Mouse (Mus musculus) common myeloid progenitor, adult 5-6 weeks (primary cell): ENCODE results near the gene Tmem144. TPM values are rescaled to one million over a fixed set of nuclear protein-coding genes. Genes with fewer than 3 reads are reported as not detected.

Experiments used
- ATAC-seq: replicated peaks from 2 replicates; pipeline ENCODE4 v1.8.0; 2016; ENCODE audit warnings: low read depth, mild to moderate bottlenecking, moderate TSS enrichment, inconsistent platforms; ENCODE audit not compliant: poor library complexity, severe bottlenecking
- total RNA-seq: library from RNA; stranded (forward); fragments of 200-1000, 187-1606 nt; gene quantifications from 2 replicates; pipeline ENCODE4 v1.2.3, GENCODE M21; 2017

Tmem144 gene
- 1.1 and 7.4 TPM in 2 replicates for total RNA-seq

DNA sequence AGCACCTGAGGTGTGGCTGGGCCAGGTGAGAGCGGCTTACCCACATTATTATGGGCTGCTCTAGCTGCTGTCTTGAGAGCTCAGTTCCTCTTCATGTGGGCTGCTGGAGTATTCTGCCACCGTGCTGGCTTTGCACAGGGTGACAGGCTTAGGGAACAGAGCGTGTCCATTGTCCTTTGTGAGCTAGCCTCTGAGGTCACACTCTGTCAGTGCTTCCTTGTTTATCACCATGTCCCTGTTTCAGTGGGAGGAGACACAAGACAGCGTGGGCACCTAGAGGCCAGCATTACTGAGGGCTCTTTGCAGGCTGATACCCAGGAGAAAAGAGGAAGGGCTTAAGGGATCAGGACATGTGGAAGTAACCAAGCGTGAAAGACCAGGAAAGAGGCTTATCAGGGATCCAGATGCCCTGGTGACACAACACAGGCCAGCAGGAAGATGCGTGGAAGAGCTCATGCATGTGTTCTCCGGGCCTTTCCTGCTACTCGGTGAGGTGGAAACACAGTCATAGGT, at the start of gene Tmem144:
TSS of gene Tmem144 (minus strand) at position 120 of the 513 bp plus-strand sequence.
- peak; percentile 76 for ATAC-seq

DNA sequence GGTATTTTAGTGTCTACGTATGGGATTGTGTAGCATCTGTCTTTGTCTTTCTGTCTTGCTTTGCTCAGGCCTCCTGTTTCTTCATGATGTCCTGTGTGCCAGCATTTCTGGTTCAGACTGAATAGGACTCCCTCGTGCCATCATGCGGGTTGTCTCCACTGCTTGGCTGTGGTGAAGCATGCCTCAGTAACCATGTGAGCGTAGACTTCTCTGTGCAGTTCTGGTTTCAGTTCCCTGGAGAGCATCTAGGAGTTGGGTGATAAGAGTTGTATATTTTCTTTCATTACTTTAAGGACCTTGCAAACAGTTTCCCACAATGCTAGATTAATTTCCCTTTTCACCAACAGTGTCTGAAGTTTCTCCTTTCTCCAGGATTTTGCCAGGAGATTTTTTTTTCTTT, 49.2 kb upstream of the Tmem144 start:
- peak; percentile 82 for ATAC-seq

DNA sequence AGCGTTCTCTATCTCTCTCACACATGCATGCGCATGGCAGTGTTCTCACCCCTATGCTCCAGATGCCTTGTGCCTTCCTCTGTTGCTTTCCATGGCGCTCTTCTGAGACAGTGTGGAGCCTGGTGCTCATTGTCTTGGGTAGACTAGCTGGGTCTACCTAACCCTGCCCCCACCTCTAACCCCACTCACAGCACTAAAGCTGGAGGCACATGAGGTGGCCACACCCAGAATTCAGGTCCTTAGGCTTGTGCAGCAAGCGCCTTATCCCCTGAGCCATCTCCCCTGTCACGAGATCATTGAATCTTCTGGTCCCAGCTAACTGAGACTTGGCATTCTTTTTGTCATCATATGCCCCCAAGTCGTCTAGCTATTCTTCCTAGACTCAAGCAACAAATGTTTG, 48.7 kb upstream of the Tmem144 start:
- ATAC-seq, result no peak

DNA sequence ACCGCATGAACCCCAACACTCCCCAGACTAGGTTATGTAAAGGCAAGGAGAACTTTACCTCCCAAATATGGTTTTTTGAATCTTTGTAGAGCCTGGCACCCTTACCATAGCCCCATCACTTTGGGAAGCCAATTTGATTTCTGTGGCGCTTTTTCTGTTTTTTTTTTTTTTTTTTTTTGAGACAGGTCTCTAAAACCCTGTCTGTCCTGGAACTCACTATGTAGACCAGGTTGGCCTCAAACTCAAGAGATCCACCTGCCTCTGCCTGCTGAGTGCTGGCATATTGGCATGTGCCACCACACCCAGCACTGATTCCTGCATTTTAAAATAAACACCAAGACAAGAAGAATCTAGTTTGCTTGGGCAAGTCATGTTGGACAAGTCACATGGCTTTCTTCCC, 47.9 kb upstream of the Tmem144 start:
- no peak for ATAC-seq

DNA sequence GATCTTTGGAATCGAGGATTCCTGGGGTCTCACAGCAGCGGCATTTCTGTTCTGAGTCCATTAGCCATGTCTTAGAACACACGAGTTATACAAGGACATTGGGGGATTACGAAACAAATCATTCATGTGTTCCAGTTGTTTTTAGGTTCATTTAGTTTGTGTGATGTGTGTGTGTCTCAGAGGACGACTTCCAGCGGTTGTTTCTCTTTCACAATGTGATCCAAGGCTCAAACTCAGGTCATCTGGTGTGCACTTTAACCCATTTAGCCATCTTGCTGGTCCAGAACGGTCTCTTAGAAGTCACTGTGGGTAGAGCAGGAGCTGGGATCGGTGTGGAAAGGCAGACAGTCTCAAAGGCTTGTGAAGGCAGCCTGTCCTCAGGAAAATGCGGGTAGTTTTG, 47.3 kb upstream of the Tmem144 start:
- ATAC-seq, result no peak

DNA sequence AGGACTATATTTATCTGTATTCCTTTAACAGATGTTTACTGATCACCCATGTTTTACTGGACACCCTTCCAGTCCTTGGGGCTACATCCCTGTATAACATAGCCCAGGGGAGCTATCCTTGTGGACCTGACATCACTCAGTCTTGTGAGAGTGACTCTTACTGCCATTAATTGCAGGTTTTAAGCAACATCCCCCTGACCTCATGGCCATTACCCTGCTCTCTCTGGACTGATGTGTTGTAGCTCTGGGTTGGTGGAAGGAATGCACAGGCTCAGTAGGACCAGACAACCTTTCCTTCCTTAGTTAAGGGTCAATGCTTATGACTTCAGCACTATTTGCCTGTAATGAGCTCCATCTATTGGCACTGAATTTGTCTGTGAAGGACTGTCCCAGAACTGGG, 45.9 kb upstream of the Tmem144 start:
- no peak for ATAC-seq

DNA sequence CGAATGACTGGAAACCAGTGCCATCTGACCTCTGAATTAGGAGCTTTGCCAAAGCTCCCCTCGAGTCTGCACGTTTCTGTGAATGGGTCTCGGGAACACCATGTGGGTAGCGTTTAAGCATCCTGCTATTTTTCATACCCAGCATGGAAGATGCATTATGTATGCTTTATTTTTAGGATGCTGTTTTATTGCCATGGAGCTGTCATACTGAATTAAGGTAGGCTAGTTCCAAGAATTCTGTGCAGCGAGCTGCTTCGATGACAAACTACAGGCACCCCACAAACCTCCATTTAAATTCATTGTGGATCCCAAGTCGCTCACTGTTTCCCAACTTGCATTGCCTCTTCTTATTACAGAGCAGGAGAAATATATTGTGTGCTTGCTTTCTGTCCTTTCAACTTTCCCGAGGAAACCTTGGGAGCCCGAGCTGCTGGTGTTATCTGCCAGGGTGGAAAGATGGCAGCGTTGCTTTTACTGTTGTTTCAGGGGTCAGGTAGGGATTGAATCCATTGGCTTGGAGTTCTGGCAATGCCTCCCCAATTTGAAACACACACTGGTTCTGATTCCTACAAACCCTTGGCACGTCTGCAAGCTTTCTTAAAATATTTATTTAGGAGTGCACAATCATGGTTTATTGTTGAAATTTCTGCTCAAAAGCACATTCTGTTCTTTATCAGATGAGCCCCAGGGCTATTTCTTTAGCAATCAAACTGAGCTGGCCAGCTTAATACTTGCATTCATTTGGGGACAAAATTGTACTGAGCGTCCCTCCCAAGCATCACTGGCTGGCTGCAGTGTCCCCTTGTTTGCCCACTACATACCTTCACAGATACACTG, 45.2 kb upstream of the Tmem144 start:
- no peak for ATAC-seq

DNA sequence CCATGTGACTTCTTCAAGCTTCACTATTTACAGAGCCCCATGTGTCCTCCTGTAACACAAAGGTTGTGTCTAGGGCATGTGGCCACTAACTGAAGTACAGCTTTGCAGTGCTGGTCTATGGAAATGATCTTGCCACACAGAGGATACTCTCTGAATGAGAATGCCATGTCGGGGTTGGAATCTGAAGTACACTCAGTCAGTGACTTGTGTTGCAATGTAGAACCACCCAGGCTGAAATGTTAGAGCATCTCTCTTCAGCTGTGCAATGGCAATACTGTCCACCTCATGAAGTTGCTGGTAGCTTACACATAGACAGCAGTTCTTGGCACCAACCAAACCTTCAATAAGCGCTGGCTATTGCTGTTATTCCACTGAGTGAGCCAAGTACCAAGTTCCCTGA, 35.4 kb upstream of the Tmem144 start:
- no peak for ATAC-seq

DNA sequence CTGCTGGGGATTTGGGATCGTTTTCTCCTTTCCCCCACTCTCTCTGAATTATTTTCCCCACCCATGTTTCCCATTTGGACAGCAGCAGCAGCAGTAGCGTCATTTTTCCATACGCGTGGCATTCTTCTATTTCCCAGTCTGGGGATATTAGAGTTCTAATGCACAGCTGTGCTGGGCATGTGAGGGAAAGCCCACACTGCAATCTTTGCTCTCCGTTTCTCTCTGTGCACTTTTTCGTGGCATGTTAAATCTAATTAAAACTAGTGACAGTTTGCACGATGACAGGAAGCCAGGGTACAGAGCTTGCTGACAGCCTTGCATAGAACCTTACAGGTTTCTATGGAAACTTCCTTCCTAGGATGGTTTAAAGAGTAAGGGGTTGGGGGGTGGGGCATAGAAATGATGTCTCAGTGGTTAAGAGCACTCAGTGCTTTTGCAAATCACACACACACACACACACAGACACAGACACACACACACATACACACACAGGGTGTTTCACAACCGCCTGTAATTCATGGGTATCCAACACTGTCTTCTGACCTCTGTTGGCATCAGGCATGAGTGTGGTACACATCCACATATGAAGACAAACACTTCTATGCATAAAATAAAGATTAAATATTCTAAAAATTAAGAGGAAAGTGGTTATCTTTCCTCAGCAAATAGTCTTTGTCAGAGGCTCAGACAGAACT, 34.7 kb upstream of the Tmem144 start:
- no peak for ATAC-seq

DNA sequence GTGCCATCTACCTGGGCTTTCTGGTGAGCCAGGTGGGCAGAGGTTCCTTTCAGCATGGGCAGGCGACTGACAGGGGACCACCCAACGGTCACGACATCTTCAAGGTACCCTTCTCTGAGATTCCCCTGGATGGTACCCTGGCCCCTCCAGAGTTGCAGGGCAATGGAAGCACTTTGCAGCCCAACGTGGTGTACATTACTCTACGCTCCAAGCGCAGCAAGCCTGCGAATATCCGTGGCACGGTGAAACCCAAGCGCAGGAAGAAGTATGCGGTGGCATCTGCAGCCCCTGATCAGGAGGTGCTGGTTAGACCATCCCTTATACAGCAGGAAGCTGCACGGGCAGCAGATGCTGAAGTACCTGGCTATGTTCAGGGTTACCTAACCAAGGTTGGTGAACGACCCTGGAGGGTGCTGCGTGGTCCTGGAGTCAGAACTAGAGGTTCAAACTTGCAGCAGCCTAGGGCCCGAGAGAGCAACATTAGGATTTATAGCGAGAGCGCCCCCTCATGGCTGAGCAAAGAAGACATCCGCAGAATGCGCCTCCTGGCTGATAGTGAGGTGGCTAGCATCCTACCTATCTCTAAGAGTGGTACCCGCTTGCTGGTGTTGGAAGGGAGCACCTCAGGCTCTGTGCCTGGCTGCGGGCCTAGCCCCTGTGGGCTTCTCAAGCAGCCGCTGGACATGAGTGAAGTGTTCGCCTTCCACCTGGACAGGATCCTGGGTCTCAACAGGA, 34.0 kb upstream of the Tmem144 start:
- peak; percentile 34; the same call in 1 of the 2 replicates for ATAC-seq

DNA sequence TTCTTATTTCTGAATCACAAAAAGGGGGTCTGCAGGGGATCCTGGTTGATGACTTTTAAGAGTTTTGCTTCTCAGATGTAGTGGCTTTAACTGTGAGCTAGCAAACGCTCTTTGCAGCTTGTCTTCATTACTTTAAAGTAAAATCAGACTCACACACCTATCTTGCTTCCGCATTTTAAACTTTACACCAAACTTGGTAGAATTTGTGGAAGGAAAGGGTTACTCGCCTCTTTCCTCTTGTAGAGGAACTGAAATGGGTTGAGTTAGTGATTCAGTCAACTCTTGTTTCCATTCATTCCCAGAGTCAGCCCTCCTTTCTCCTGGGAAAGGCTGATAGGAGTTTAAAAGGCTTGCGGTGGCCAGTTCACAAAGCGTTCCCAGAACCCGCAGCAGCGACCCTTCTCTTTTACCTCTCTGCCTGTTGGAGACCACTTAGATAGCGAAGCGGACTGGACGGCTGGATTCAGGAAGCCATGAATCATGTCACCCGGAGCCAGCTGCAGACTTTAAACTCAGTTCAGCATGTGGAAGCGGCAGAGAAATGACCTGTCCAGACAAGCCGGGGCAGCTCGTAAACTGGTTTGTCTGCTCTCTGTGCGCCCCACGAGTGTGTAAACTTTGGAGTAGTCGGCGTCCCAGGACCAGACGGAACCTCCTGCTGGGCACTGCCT, 33.2 kb upstream of the Tmem144 start:
- ATAC-seq, result peak; percentile 52

DNA sequence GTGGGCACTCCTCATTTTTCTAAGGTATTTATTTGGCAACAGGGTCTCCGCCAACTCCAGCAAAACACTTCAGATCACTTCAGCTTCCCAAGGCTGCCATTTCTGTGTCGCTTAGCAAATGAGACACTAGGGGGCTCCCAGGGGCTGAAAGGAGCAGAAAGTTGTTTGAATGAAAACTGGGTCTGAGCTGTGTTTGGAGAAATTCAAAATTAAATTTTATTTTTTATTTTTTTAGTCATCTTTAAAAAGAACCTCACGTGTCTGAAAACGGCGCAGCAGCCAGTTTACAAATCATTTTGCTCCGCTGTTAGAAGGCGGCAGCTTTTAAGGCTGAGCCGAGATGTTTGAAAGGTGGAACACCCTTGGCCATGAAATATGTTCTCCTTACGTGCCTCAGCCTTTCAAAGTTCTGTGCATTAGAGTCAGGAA, 32.2 kb upstream of the Tmem144 start:
- peak; percentile 57 for ATAC-seq

DNA sequence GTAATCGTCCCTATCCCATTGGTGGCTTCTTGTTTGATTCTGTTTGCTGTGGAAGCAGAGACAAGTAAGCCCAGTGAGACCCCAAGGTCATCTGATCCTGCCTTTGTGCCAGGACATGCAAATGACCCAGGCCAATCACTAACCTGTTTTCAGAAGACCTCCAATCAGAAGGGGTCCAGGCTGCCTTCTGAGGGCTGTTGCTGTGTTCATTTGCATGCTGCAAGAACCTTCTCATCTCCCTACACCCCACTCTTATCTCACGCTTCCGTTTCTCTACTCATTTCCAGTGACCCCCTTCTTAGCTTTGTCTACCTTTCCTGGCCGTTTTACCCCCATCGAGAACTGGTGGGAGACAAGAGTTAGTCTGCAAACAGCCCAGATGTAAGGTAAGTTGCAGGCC, 31.7 kb upstream of the Tmem144 start, which contains the start of gene Fam198b:
TSS of gene Fam198b (plus strand) at position 229 of the 400 bp plus-strand sequence.
- no peak for ATAC-seq

DNA sequence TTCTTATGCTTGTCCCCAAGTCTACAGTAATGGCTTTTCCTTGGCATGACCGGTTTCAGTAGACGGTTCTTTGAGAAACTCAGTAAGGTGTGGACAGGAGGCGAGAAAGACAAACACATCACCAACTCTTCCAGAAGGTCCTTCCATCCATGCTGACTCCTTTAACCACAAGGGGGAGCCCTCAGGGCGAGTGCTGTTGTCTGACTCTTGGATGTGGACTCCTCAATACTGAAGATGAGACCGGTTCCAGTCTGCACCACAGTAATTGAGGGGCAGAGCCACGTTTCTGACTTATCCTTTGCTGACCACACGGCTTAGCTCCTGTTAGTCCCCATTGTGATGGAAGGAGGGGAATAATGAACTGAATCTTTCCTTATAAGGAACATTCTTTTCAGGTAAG, 30.5 kb upstream of the Tmem144 start:
- peak; percentile 53; the same call in 1 of the 2 replicates for ATAC-seq

DNA sequence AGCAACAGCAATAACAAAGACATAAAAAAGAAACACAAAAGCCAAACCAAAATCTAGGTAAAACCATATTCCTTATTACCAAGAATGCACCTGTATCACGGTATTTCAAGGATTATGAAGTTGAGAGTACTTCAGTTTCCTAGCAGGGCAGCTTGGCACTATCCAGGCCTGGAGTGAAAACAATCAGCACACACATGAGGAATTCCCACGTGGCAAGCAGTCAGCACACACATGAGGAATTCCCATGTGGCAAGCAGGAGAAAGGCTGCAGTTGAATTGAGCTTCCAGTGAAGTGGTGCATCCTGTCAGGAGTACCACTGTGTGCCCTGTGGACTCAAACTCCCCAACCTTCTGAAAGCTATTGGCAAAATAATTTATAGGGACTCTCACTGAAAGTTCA, 29.1 kb upstream of the Tmem144 start:
- ATAC-seq, result no peak

DNA sequence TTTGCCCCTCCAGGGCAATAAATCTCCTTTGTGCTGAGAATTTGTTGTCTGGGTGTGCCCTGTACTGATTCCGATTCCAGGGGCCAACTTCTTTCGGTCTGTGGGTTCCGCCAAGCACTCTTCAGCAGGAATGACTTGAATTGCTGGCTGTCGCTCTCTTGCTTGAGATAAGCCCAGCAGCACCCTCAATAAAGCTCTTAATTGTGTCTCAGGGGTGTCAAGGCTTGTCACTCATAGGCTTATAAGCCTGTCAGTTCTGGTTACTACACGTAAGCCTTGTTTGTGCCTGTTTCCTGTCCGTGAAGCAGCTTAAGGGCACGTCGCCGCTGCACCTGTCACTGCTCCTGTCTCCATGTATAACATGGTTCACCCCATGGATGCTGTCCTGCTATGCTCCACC, 26.7 kb upstream of the Tmem144 start:
- no peak for ATAC-seq

DNA sequence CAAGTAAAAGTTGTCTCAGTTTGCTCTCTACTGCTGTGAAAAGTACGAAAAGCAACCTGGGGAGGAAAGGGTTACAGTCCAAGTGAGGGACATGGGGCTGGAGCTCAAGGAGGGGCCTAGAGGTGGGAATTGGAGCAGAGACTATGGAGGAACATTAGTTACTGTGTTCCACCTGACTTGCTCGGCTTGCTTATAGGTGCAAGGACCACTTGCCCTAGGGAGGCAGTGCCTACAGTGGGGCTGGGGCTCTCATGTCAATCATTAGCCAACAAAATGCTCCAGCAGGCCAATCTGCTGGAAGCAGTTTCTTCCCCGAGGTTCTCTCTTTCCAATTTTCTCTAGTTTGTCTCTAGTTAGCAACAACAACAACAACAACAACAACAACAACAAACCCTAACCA, 25.8 kb upstream of the Tmem144 start:
- no peak for ATAC-seq

DNA sequence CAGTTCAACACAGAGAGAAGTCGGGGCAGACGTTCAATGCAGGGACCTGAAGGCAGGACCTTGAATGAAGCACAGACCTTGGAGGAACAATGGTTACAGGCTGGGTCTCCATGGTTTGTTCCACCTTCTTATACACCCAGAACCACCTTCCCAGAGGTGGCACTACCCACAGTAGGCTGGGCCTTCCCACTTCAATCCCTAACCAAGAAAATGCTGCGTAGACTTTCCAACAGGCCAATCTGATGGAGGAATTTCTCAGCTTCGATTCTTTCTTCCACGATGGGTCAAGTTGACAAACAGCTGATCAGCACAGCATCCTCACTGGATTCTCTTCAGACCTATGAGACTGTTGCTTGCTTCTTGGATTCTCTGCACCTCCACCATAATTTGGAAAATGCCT, 22.9 kb upstream of the Tmem144 start:
- no peak for ATAC-seq

DNA sequence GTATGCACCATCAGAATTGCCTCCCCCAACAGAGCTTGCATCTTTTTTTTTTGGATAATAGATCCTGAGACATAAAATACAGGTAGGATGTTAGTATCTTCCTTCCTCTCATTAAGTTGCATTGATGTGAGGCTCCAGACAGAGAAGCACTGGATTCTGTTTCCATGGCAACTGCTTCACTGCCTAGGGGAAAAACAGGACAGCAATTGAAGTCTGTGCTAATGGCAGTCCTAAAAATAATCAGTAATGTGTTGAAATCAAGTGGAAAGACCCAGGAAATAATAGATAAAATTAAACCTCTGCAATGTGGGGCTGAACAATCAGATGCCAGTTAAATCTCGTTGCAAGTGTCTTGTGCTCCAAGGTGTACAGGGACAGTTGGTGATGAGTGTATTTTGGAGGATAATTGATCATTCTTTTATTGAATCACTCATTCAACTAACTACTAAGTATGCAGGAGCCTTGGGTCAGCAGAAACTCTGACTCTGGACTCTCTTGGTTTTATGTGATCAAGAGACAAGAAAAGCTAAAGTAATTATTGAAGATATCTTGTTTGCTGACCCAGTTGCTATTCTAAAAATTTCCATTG, 14.6 kb upstream of the Tmem144 start:
- ATAC-seq, result no peak

DNA sequence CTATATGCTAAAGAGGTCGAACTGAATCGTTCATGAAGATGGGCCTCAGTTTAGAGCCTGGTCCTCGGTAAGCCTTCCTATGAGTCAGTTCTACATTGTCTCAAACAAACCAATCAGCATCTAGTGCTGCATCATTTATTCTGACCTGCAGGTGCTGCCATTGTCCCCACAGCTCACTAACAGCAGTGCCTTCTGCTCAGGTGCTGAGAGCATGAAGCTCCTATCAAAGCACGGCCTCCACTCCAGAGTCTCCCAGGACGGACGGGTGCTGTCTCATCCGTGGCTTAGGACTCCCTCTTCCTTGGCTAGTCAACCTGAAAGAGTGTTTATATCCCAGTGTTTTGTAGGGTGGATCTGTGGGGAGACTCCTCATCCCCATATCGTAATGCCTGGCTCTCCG, 14.0 kb upstream of the Tmem144 start:
- no peak for ATAC-seq
